Comparison of ENCODE assay signal across 16 mouse cellular contexts in genomic region chr1:23919086-23919485, GRCm38 (mm10). TPM values are rescaled to one million over a fixed set of nuclear protein-coding genes. Genes with fewer than 3 reads are reported as not detected.
DNase-seq lines count a peak whose midpoint lies in the region.
"Had no signal": no experiment of that assay in that cellular context is flagged by ENCODE, and none has a peak within 500 bp of the region (broad histone marks: within the 10 kb centered on the region; RNA-seq: fewer than 3 reads in every experiment).

No protein-coding gene starts in this region.

- peak; percentile 10 for DNase-seq in adrenal gland, postnatal 10 days
- DNase-seq in adrenal gland, adult 18-20 months (ENCODE audit: low spot score in 2 of 2): no peak
- peak; percentile 27 for DNase-seq in cerebellum, adult 8-10 months
- no peak for DNase-seq in cerebellum, adult 11 months
- DNase-seq in adrenal gland, postnatal 25 days: peak; percentile 5
- peak; percentile 20 to 48 for DNase-seq in cerebellum, postnatal 25 days
- DNase-seq in left cerebral cortex, postnatal 4 days: no peak
- DNase-seq: forebrain, postnatal 0 days; heart, postnatal 10 days; kidney, adult 11 months; kidney, postnatal 25 days; liver, embryonic 13.5 days; lung, embryonic 14.5 days; lung, postnatal 14 days; thymus, adult 2 months; thymus, postnatal 4 days had no signal

- intact Hi-C loops in left cerebral cortex, postnatal 4 days (cut with DNase I): loop anchor here (10.0 kb wide), 2 partner anchors 256 to 326 kb away; partner anchors contain the start of gene Col9a1

RNA-seq across cellular contexts. Expression of gene Smap1, which starts 3.0 kb away (rescaled TPM):
- total RNA-seq in adrenal gland, postnatal 10 days (2021): 10 to 100 TPM; 72.0 to 72.7 TPM
- total RNA-seq in adrenal gland, adult 18-20 months (2021): 10 to 100 TPM; 55.6 to 60.1 TPM
- total RNA-seq in adrenal gland, postnatal 25 days (2021): 76.1 and 97.5 TPM in 2 replicates
- total RNA-seq in left cerebral cortex, postnatal 4 days (2021): 100 to 1,000 TPM; 207 to 219 TPM

Comparison
In these comparisons a context has a peak if more than half of its experiments do, and no peak if none do; other contexts are left out.
1. DNase-seq: peak in adrenal gland, postnatal 10 days (single experiment), cerebellum, adult 8-10 months (single experiment), adrenal gland, postnatal 25 days (single experiment) and cerebellum, postnatal 25 days (2 of 2); none in adrenal gland, adult 18-20 months (0 of 2), cerebellum, adult 11 months (single experiment) and left cerebral cortex, postnatal 4 days (single experiment).